Mouse (Mus musculus): ENCODE measurements around the gene Bcat1. TPM values are rescaled to one million over a fixed set of nuclear protein-coding genes. Genes with fewer than 3 reads are reported as not detected.
A peak's percentile ranks its signal among the peaks of the same experiment; 100 is the strongest.

Gene Bcat1
- polyA plus RNA-seq, 1 experiment from 2014 or later, result 5.0 TPM

DNA sequence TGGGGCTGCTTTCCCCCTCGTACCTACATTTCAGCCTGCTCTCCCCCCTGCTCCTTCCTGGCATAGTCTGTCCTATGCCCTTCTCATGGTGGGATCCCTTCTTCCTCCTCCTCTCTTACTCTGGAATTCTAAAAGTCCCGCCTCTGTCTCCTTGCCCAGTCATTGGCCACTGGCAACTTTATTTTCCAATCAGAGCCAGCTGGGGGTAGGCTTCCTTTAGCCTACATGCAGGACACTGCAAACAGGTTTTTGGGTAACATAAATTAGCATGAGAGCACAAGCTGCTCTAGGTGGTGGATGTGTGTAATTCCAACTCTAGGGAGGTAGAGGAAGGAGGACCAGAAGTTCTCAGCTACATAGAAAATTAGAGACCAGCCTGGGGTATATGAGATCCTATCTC is 44.1 kb upstream of the Bcat1 start:
- Histone ChIP-seq H3K36me3 (ENCODE audit: control insufficient read depth, insufficient read depth, low read length) (no peaks in the 10 kb centered on the region), H3K27ac (ENCODE audit: low read depth, low read length) (no peak overlapping the region), H3K9ac (ENCODE audit: low read depth, low read length) (no peak overlapping the region), H3K4me1 (replicated peaks; ENCODE audit: control insufficient read depth, insufficient read depth, low read length) (peaks cover 49% of the 10 kb centered on the region), H3K4me3 (ENCODE audit: low read depth, low read length) (no peak overlapping the region), H3K27me3 (replicated peaks; ENCODE audit: control insufficient read depth, insufficient read depth, low read length) (no peaks in the 10 kb centered on the region), H3K9me3 (ENCODE audit: control insufficient read depth, low read length) (no peaks in the 10 kb centered on the region), H3K4me2 (peak overlapping the region; percentile 59; the same call in 1 of the 2 replicates)
- no peak for ATAC-seq (replicated peaks; ENCODE audit: low FRiP score)
- 62% methylated on average over 2 of the region's 2 CpGs for WGBS
- DNase-seq (ENCODE audit: low spot score), result no peak

DNA sequence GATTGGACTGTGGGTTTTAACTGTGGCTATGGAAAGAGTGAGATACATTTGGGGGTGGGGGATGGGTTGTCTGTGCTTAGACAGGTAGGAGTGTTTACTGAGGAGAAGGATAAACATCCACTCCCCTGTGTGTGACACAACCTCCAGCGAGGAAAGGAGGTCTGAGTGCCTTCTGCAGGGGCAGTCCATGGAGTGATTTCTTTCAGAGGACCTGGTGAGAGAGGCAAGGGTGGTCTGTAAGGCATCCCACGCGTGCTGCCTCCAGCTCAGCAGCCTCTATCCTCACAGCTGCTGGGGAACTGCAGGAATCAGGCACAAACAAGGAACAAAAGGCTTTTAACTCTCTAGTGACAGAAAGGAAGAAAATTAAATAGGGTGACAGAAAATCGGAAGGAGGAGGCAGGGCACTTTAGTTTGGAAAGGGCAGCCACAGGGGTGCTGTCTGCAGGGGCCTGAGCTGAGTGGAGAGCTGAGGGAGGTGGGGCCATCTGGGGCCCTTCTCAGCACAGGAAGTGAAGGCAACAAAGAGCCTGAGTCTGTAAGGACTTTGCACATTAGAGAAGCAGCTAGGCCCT is 40.2 kb upstream of the Bcat1 start:
- 26% methylated on average over 4 of the region's 4 CpGs for WGBS
- Histone ChIP-seq H3K4me2 (peak overlapping the region; percentile 12; the same call in 1 of the 2 replicates), H3K27ac (ENCODE audit: low read depth, low read length) (peak overlapping the region; percentile 69), H3K27me3 (replicated peaks; ENCODE audit: control insufficient read depth, insufficient read depth, low read length) (no peaks in the 10 kb centered on the region), H3K36me3 (ENCODE audit: control insufficient read depth, insufficient read depth, low read length) (no peaks in the 10 kb centered on the region), H3K9me3 (ENCODE audit: control insufficient read depth, low read length) (no peaks in the 10 kb centered on the region), H3K4me1 (replicated peaks; ENCODE audit: control insufficient read depth, insufficient read depth, low read length) (peaks cover 23% of the 10 kb centered on the region), H3K9ac (ENCODE audit: low read depth, low read length) (0 out of 2 replicates have a peak overlapping the region, but pooled peaks have one; percentile 27), H3K4me3 (ENCODE audit: low read depth, low read length) (no peak overlapping the region)
- ATAC-seq (replicated peaks; ENCODE audit: low FRiP score), result peak; percentile 65
- no peak for DNase-seq (ENCODE audit: low spot score)

DNA sequence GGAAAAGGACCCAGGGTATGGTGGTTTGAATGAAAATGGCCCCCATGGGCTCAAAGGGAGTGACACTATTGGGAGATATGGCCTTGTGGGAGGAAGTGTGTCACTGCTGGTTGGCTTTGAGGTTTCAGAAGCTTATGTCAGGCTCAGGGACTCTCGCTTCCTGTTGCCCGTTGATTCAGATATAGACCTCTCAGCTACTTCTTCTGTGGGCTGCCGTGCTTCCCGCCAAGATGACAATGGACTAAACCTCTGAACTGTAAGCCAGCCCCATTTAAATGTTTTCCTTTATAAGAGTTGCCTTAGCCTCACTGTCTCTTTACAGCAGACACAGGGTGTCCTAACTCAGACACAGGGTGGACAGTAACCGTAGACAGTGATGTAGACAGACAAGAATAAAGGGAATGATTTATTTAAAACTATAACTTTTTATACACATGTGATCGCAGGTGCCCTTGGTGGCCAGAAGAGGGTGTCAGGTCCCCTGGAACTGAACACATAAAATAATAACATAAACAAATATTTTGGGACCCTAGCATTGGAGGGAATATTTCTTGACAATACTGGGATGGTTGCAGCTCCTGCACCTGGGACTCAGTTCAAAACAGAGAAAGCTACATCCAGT is 39.6 kb upstream of the Bcat1 start, which contains the start of gene Lrmp:
Gene Lrmp (plus strand): TSS at position 178 of the 622 bp plus-strand sequence.
- Histone ChIP-seq H3K36me3 (ENCODE audit: control insufficient read depth, insufficient read depth, low read length) (no peaks in the 10 kb centered on the region), H3K9ac (ENCODE audit: low read depth, low read length) (0 out of 2 replicates have a peak within 1 kb of the TSS, but pooled peaks have one; percentile 27), H3K4me2 (peak within 1 kb of the TSS; percentile 12; the same call in 1 of the 2 replicates), H3K27ac (ENCODE audit: low read depth, low read length) (peak within 1 kb of the TSS; percentile 69), H3K27me3 (replicated peaks; ENCODE audit: control insufficient read depth, insufficient read depth, low read length) (no peaks in the 10 kb centered on the region), H3K4me1 (replicated peaks; ENCODE audit: control insufficient read depth, insufficient read depth, low read length) (peaks cover 17% of the 10 kb centered on the region), H3K4me3 (ENCODE audit: low read depth, low read length) (no peak within 1 kb of the TSS), H3K9me3 (ENCODE audit: control insufficient read depth, low read length) (no peaks in the 10 kb centered on the region)
- no peak for DNase-seq (ENCODE audit: low spot score)
- no peak; the same call in 1 of the 2 replicates for ATAC-seq (replicated peaks; ENCODE audit: low FRiP score)
- WGBS, result 52% methylated on average over 6 of the region's 6 CpGs

DNA sequence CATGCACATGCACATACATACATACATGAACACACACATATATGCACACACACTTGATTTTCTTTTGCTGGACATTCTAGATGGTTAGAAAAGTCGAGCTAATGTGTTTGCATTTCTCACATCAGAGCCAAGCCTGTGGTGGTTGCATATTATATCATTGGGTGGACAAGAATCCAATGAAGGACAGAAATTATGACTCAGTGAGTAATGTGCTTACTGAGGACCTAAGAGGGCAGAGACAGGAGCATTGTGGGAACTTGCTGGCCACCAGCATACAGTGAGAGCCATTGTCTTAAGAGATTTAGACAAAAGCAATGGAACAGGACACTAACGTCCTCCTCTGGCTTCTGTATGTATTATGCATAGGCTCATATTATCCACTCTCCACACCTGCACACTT is 38.6 kb upstream of the Bcat1 start:
- ATAC-seq (replicated peaks; ENCODE audit: low FRiP score), result no peak
- Histone ChIP-seq H3K9me3 (ENCODE audit: control insufficient read depth, low read length) (no peaks in the 10 kb centered on the region), H3K27me3 (replicated peaks; ENCODE audit: control insufficient read depth, insufficient read depth, low read length) (no peaks in the 10 kb centered on the region)

DNA sequence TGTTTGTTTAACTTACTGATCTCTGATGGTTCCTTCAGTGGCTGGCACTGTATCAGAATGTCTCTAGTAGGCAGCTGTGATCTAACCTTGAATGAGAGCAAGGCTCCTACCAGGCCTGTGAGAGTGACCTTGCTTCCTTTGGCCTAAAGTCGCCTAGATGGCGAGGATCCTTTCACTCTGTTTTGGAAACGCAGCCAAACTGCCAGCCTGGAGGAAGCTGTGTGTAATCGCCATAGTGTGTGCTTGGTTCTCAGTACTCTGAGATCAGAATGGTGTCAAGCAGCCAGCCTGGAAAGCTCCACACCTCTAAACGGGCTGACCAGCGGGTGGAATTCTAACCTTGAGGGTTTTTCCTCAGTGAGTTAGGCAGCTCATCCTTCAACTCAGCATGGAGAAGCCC is 36.9 kb upstream of the Bcat1 start:
- 62% methylated on average over 6 of the region's 6 CpGs for WGBS
- ATAC-seq (replicated peaks; ENCODE audit: low FRiP score) (no peak), DNase-seq (ENCODE audit: low spot score) (no peak)
- no peaks in the 10 kb centered on the region for H3K27me3 ChIP-seq (replicated peaks; ENCODE audit: control insufficient read depth, insufficient read depth, low read length)
- H3K9me3 ChIP-seq (ENCODE audit: control insufficient read depth, low read length), result no peaks in the 10 kb centered on the region
- H3K4me1 ChIP-seq (replicated peaks; ENCODE audit: control insufficient read depth, insufficient read depth, low read length), result peaks cover 11% of the 10 kb centered on the region
- H3K27ac ChIP-seq (ENCODE audit: low read depth, low read length), result no peak overlapping the region
- H3K36me3 ChIP-seq (ENCODE audit: control insufficient read depth, insufficient read depth, low read length), result no peaks in the 10 kb centered on the region
- no peak overlapping the region for H3K4me3 ChIP-seq (ENCODE audit: low read depth, low read length)
- no peak overlapping the region for H3K4me2 ChIP-seq
- H3K9ac ChIP-seq (ENCODE audit: low read depth, low read length), result no peak overlapping the region

More for the DNA sequence above, 38.6 kb upstream of the Bcat1 start:
- DNase-seq (ENCODE audit: low spot score), result no peak
- H3K4me2 ChIP-seq, result no peak overlapping the region
- no peak overlapping the region for H3K4me3 ChIP-seq (ENCODE audit: low read depth, low read length)
- no peaks in the 10 kb centered on the region for H3K36me3 ChIP-seq (ENCODE audit: control insufficient read depth, insufficient read depth, low read length)
- H3K27ac ChIP-seq (ENCODE audit: low read depth, low read length), result no peak overlapping the region
- no peak overlapping the region for H3K9ac ChIP-seq (ENCODE audit: low read depth, low read length)
- 71% methylated on average over 2 of the region's 2 CpGs for WGBS
- peaks cover 11% of the 10 kb centered on the region for H3K4me1 ChIP-seq (replicated peaks; ENCODE audit: control insufficient read depth, insufficient read depth, low read length)

DNA sequence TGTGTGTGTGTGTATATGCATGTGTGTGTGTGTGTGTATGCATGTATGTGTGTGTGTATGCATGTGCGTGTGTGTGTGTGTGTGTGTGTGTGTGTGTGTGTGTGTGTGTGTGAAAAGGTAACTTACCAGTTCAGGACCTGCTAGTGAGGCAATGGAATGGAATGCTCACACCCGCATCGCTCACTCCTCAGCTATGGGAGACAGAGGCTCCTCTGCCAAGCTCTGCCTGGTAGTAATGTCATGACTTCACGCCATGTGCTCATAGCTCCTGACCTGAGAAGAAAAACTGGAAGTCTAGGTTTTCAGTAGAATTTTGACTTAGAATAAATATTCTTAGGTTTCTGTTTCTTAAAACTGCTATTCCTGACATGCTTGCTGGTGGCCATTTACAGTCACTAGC is 34.8 kb upstream of the Bcat1 start:
- 93% methylated on average over 4 of the region's 4 CpGs for WGBS
- Histone ChIP-seq H3K9ac (ENCODE audit: low read depth, low read length) (no peak overlapping the region), H3K4me2 (no peak overlapping the region), H3K27ac (ENCODE audit: low read depth, low read length) (no peak overlapping the region), H3K36me3 (ENCODE audit: control insufficient read depth, insufficient read depth, low read length) (no peaks in the 10 kb centered on the region), H3K27me3 (replicated peaks; ENCODE audit: control insufficient read depth, insufficient read depth, low read length) (no peaks in the 10 kb centered on the region), H3K4me3 (ENCODE audit: low read depth, low read length) (no peak overlapping the region), H3K4me1 (replicated peaks; ENCODE audit: control insufficient read depth, insufficient read depth, low read length) (no peaks in the 10 kb centered on the region), H3K9me3 (ENCODE audit: control insufficient read depth, low read length) (no peaks in the 10 kb centered on the region)
- ATAC-seq (replicated peaks; ENCODE audit: low FRiP score) (no peak), DNase-seq (ENCODE audit: low spot score) (no peak)

DNA sequence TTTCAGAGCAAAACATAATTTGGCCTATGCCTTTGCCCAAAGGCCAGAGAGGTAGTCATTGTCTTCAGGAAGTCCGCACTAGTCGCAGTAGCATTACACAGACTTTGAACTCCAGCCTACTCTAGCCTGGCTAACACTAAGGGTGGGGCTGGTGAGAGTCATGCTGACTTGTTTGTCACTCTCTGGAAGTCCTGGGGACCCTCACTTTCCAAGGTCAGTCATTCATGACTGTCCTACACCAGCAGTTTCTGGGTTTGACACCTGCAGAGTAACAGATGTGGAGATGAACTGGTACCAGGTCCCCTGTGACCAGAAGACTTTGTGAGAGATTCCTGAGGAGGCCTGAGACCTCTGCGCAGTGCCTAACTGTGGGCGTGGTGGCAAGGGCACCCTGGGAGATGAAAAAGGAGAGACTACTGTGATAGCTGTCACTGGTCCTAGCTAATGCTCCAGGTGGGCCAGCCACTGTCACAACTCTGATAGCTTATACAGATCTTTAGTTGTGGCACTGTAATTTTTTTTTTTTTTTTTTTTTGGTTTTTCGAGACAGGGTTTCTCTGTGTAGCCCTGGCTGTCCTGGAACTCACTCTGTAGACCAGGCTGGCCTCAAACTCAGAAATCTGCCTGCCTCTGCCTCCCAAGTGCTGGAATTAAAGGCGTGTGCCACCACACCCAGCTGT is 30.3 kb upstream of the Bcat1 start:
- Histone ChIP-seq H3K36me3 (ENCODE audit: control insufficient read depth, insufficient read depth, low read length) (no peaks in the 10 kb centered on the region), H3K9me3 (ENCODE audit: control insufficient read depth, low read length) (no peaks in the 10 kb centered on the region), H3K27ac (ENCODE audit: low read depth, low read length) (no peak overlapping the region), H3K27me3 (replicated peaks; ENCODE audit: control insufficient read depth, insufficient read depth, low read length) (no peaks in the 10 kb centered on the region), H3K4me3 (ENCODE audit: low read depth, low read length) (no peak overlapping the region), H3K9ac (ENCODE audit: low read depth, low read length) (no peak overlapping the region), H3K4me1 (replicated peaks; ENCODE audit: control insufficient read depth, insufficient read depth, low read length) (no peaks in the 10 kb centered on the region), H3K4me2 (no peak overlapping the region)
- 87% methylated on average over 5 of the region's 6 CpGs for WGBS
- ATAC-seq (replicated peaks; ENCODE audit: low FRiP score) (no peak), DNase-seq (ENCODE audit: low spot score) (no peak)

DNA sequence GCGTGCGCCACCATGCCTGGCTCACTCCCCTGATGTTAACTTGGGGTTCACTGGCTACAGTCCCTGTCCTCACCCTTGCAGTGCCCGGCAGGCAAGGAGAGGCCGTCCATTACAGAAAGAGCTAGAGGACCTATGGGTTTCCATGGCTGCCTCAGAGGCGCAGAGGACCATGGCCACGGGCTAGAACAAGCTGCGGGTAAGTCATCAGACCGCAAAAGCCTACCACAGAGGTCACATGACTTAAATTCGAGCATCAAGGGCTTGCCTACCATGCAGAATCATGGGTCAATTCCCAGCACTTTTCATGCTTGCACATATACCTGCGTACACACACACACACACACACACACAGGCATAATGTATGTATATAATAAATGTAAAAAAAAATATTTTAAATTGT is 29.5 kb upstream of the Bcat1 start:
- DNase-seq (ENCODE audit: low spot score) (no peak), ATAC-seq (replicated peaks; ENCODE audit: low FRiP score) (no peak)
- Histone ChIP-seq H3K36me3 (ENCODE audit: control insufficient read depth, insufficient read depth, low read length) (no peaks in the 10 kb centered on the region), H3K4me3 (ENCODE audit: low read depth, low read length) (no peak overlapping the region), H3K4me1 (replicated peaks; ENCODE audit: control insufficient read depth, insufficient read depth, low read length) (no peaks in the 10 kb centered on the region), H3K4me2 (no peak overlapping the region), H3K27me3 (replicated peaks; ENCODE audit: control insufficient read depth, insufficient read depth, low read length) (no peaks in the 10 kb centered on the region), H3K9ac (ENCODE audit: low read depth, low read length) (no peak overlapping the region), H3K27ac (ENCODE audit: low read depth, low read length) (no peak overlapping the region), H3K9me3 (ENCODE audit: control insufficient read depth, low read length) (no peaks in the 10 kb centered on the region)
- 90% methylated on average over 10 of the region's 10 CpGs for WGBS
